Mouse (Mus musculus) mouse embryonic stem cell (cell line): Measurements from ENCODE around the gene Cdkn2c.
"Not testable (repeated sequence)": the region's sequence is repeated elsewhere in the genome, so short reads cannot be mapped to it uniquely, and the experiment has no call there.

Experiments
- in situ Hi-C, 2 experiments: fragments of 300-500 bp; cut with MboI; formaldehyde crosslinking; loops; 1 replicate in 1 of 2; 3 replicates in 1 of 2; pipeline ENCODE4 v1.14.3; 2019 to 2020; ENCODE audit warnings: low sequenced_read_pairs in 2 of 2, low pct_unique_long_range_greater_than_20kb in 1 of 2, mixed read lengths in 1 of 2; ENCODE audit not compliant: unreplicated experiment in 1 of 2

The Cdkn2c gene

GRCm38 (mm10) chr4:109666461-109667269 lies at the start of gene Cdkn2c:
TSS of gene Cdkn2c (minus strand) at chr4:109667189.
- in situ Hi-C loops = no loop called here

- in situ Hi-C loops = no loop called here
Measured at GRCm38 (mm10) chr4:109705349-109705748, 38.4 kb upstream of the Cdkn2c start.

- in situ Hi-C loops = no loop called here
Measured at GRCm38 (mm10) chr4:109703568-109703967, 36.6 kb upstream of the Cdkn2c start.

GRCm38 (mm10) chr4:109700727-109701126 lies 33.7 kb upstream of the Cdkn2c start:
- in situ Hi-C loops = not testable (repeated sequence)

- in situ Hi-C loops = no loop called here
Measured at GRCm38 (mm10) chr4:109692674-109693073, 25.7 kb upstream of the Cdkn2c start.

GRCm38 (mm10) chr4:109683561-109683960 lies 16.6 kb upstream of the Cdkn2c start:
- in situ Hi-C loops = no loop called here

GRCm38 (mm10) chr4:109677221-109677620 lies 10.2 kb upstream of the Cdkn2c start:
- in situ Hi-C loops = no loop called here

- in situ Hi-C loops = no loop called here
Measured at GRCm38 (mm10) chr4:109676218-109677215, 9.5 kb upstream of the Cdkn2c start, which contains the start of gene Faf1. TSS of gene Faf1 (plus strand) at chr4:109676588.

- in situ Hi-C loops = no loop called here
Measured at GRCm38 (mm10) chr4:109674097-109674496, 7.1 kb upstream of the Cdkn2c start.

- in situ Hi-C loops = no loop called here
Measured at GRCm38 (mm10) chr4:109671941-109672340, 5.0 kb upstream of the Cdkn2c start.

- in situ Hi-C loops = no loop called here
Measured at GRCm38 (mm10) chr4:109670213-109670612, 3.2 kb upstream of the Cdkn2c start.

- in situ Hi-C loops = no loop called here
Measured at GRCm38 (mm10) chr4:109667518-109667917, 529 bp upstream of the Cdkn2c start.

GRCm38 (mm10) chr4:109665982-109666460 lies 968 bp downstream of the Cdkn2c start:
- in situ Hi-C loops = no loop called here

GRCm38 (mm10) chr4:109665101-109665981 lies 1.6 kb downstream of the Cdkn2c start:
- in situ Hi-C loops = no loop called here

GRCm38 (mm10) chr4:109664091-109664490 lies 2.9 kb downstream of the Cdkn2c start:
- in situ Hi-C loops = no loop called here

- in situ Hi-C loops = no loop called here
Measured at GRCm38 (mm10) chr4:109662271-109662670, 4.7 kb downstream of the Cdkn2c start.

- in situ Hi-C loops = no loop called here
Measured at GRCm38 (mm10) chr4:109661183-109661582, 5.8 kb downstream of the Cdkn2c start.

- in situ Hi-C loops = no loop called here
Measured at GRCm38 (mm10) chr4:109660568-109660967, 6.4 kb downstream of the Cdkn2c start.
